Mouse (Mus musculus) heart, embryonic 13.5 days (tissue): ENCODE measurements around the gene Eno3. TPM values are rescaled to one million over a fixed set of nuclear protein-coding genes. Genes with fewer than 3 reads are reported as not detected.
A peak's percentile ranks its signal among the peaks of the same experiment; 100 is the strongest.

Experiments
- ATAC-seq: fragments of 200-750 bp; cut with Nextera tagmentation; 2 replicates; pipeline ENCODE4 v1.8.0; 2017; ENCODE audit warnings: moderate TSS enrichment; ENCODE audit not compliant: insufficient number of reproducible peaks, low FRiP score, low TSS enrichment; ENCODE audit errors: extremely low read depth
- H3K27ac ChIP-seq: fragments of 300-500 bp; sonication (generic); replicated peaks from 2 replicates; pipeline ENCODE4 v1.5.1; 2015; ENCODE audit warnings: moderate library complexity, mild to moderate bottlenecking, inconsistent platforms
- H3K27me3 ChIP-seq: fragments of 300-500 bp; sonication (generic); replicated peaks from 2 replicates; pipeline ENCODE4 v1.6.1; 2015; ENCODE audit warnings: mild to moderate bottlenecking, inconsistent platforms
- H3K36me3 ChIP-seq: fragments of 300-500 bp; sonication (generic); 2 replicates; pipeline ENCODE4 v1.6.1; 2015; ENCODE audit warnings: mild to moderate bottlenecking, inconsistent platforms
- H3K4me1 ChIP-seq: fragments of 300-500 bp; sonication (generic); 2 replicates; pipeline ENCODE4 v1.6.1; 2015; ENCODE audit warnings: inconsistent platforms
- H3K4me2 ChIP-seq: fragments of 300-500 bp; sonication (generic); 2 replicates; pipeline ENCODE4 v1.6.1; 2015; ENCODE audit warnings: inconsistent platforms, mild to moderate bottlenecking, moderate library complexity
- H3K4me3 ChIP-seq: fragments of 300-500 bp; sonication (generic); 2 replicates; pipeline ENCODE4 v1.5.1; 2015; ENCODE audit warnings: moderate library complexity, mild to moderate bottlenecking, inconsistent platforms
- H3K9ac ChIP-seq: fragments of 300-500 bp; sonication (generic); 2 replicates; pipeline ENCODE4 v1.6.1; 2015; ENCODE audit warnings: inconsistent platforms, mild to moderate bottlenecking, moderate library complexity
- H3K9me3 ChIP-seq: fragments of 300-500 bp; sonication (generic); 2 replicates; pipeline ENCODE4 v1.6.1; 2016; ENCODE audit warnings: inconsistent platforms
- WGBS: fragments of 180-500 bp; shearing (Covaris S2); methylation state at CpG from one replicate; pipeline ENCODE4 v1.1.7; 2015; ENCODE audit warnings: mixed read lengths; 5-methylcytosine and 5-hydroxymethylcytosine counted together
- polyA plus RNA-seq: library from polyadenylated mRNA; unstranded; fragments of >200 nt; fragmentation: Nextera tagmentation; extraction: Ambion mirVana; gene quantifications from 2 replicates; pipeline ENCODE4 v1.2.1, GENCODE M21; 2015

Gene Eno3
- polyA plus RNA-seq, 1 experiment from 2014 or later = 273 TPM

GRCm38 (mm10) chr11:70669582-70670345 is 12.8 kb downstream of the Eno3 start:
- Histone ChIP-seq H3K4me1 (peaks cover 43% of the 10 kb centered on the region), H3K27ac (peak overlapping the region; percentile 98), H3K36me3 (peaks cover 62% of the 10 kb centered on the region), H3K4me2 (peak overlapping the region; percentile 91), H3K9me3 (no peaks in the 10 kb centered on the region), H3K9ac (peak overlapping the region; percentile 93), H3K27me3 (no peaks in the 10 kb centered on the region), H3K4me3 (peak overlapping the region; percentile 75)
- WGBS = under 1% methylated on average over 31 of the region's 31 CpGs
- ATAC-seq = peak; percentile 11; the same call in 1 of the 2 replicates

DNA sequence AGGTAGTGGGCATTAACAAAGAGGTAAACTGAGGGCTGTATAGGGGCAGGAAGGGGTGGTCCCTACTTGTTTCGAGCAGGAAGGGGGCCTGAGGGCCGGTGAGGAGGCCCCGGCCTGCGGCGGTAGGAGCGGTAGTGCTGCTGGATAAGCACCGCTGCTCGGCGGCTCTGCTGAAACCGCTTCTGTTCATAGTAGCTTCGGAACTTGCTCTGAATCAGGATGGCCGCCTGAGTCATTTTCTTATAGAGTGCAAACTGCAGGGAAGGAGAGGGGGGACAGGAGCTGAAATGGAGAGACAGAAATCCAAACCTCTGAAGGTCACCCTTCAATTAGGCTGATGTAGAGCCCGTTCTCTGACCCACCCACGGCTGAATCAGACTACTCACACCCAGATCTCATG is 13.5 kb downstream of the Eno3 start:
- H3K36me3 ChIP-seq = peaks cover 62% of the 10 kb centered on the region
- 39% methylated on average over 14 of the region's 14 CpGs for WGBS
- peak overlapping the region; percentile 75 for H3K4me3 ChIP-seq
- H3K27me3 ChIP-seq = no peaks in the 10 kb centered on the region
- ATAC-seq = no peak
- no peaks in the 10 kb centered on the region for H3K9me3 ChIP-seq
- H3K4me1 ChIP-seq = peaks cover 43% of the 10 kb centered on the region
- peak overlapping the region; percentile 91 for H3K4me2 ChIP-seq
- H3K9ac ChIP-seq = peak overlapping the region; percentile 93
- H3K27ac ChIP-seq = peak overlapping the region; percentile 98

DNA sequence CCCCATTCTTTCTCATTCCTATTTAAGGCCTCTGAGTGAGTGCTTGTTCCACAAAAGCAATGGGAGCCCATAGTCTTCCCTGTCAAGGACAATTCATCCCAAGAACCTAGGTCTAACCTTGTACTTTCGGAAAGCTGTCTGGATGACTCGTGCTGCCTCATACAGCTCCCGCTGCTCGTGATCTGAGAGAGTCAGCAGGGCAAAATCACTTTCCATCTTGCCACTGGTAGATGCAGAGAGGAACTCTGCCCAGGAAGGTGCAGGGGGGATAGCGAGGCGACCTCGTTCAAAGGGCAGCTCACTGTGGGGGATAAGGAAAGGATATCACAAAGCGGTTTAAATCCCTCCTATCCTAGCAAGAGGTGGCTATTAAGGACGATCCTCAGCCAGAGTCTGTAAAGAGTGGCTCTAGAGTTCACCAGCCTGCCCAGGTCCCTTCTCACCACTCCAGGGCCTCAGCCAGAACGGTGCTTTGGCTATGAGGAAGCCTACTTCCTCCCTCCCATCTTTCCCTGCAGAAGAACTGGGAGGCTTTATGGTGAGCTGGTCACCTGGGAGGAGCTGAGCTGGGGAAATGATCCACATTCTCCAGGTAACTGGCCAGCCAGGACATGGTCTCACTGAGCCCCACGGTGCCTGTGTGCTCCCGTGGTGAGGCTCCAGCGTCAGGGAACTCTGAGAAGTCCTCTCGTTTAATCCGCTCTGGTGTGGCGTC is 14.5 kb downstream of the Eno3 start:
- WGBS = 70% methylated on average over 16 of the region's 16 CpGs
- ATAC-seq = no peak
- H3K4me3 ChIP-seq = peak overlapping the region; percentile 75
- H3K27ac ChIP-seq = peak overlapping the region; percentile 98; the same call in 1 of the 2 replicates
- no peaks in the 10 kb centered on the region for H3K27me3 ChIP-seq
- H3K9me3 ChIP-seq = no peaks in the 10 kb centered on the region
- peak overlapping the region; percentile 91 for H3K4me2 ChIP-seq
- H3K36me3 ChIP-seq = peaks cover 63% of the 10 kb centered on the region
- peak overlapping the region; percentile 93; the same call in 1 of the 2 replicates for H3K9ac ChIP-seq
- H3K4me1 ChIP-seq = peaks cover 47% of the 10 kb centered on the region

- peaks cover 28% of the 10 kb centered on the region for H3K4me1 ChIP-seq
- no peak overlapping the region for H3K27ac ChIP-seq
- H3K4me3 ChIP-seq = no peak overlapping the region
- WGBS = 77% methylated on average over 6 of the region's 6 CpGs
- no peaks in the 10 kb centered on the region for H3K9me3 ChIP-seq
- H3K9ac ChIP-seq = peak overlapping the region; percentile 14; the same call in 1 of the 2 replicates
- peaks cover 70% of the 10 kb centered on the region for H3K36me3 ChIP-seq
- no peak for ATAC-seq
- H3K4me2 ChIP-seq = no peak overlapping the region
- no peaks in the 10 kb centered on the region for H3K27me3 ChIP-seq
Measured at GRCm38 (mm10) chr11:70674014-70674413, 17.0 kb downstream of the Eno3 start.

- peaks cover 28% of the 10 kb centered on the region for H3K4me1 ChIP-seq
- no peaks in the 10 kb centered on the region for H3K27me3 ChIP-seq
- H3K36me3 ChIP-seq = peaks cover 75% of the 10 kb centered on the region
- 66% methylated on average over 11 of the region's 11 CpGs for WGBS
- H3K9me3 ChIP-seq = no peaks in the 10 kb centered on the region
- no peak overlapping the region for H3K27ac ChIP-seq
- H3K4me2 ChIP-seq = no peak overlapping the region
- H3K4me3 ChIP-seq = no peak overlapping the region
- H3K9ac ChIP-seq = peak overlapping the region; percentile 14; the same call in 1 of the 2 replicates
- no peak for ATAC-seq
Measured at GRCm38 (mm10) chr11:70674501-70674900, 17.5 kb downstream of the Eno3 start.

- peaks cover 87% of the 10 kb centered on the region for H3K36me3 ChIP-seq
- H3K4me3 ChIP-seq = no peak overlapping the region
- H3K9ac ChIP-seq = no peak overlapping the region
- WGBS = 74% methylated on average over 9 of the region's 9 CpGs
- no peaks in the 10 kb centered on the region for H3K9me3 ChIP-seq
- peaks cover 12% of the 10 kb centered on the region for H3K4me1 ChIP-seq
- H3K27me3 ChIP-seq = no peaks in the 10 kb centered on the region
- no peak for ATAC-seq
- no peak overlapping the region for H3K4me2 ChIP-seq
- H3K27ac ChIP-seq = no peak overlapping the region
Measured at GRCm38 (mm10) chr11:70678092-70678491, 21.1 kb downstream of the Eno3 start.

GRCm38 (mm10) chr11:70678576-70678975 is 21.6 kb downstream of the Eno3 start:
- WGBS = 82% methylated on average over 2 of the region's 2 CpGs
- ATAC-seq = no peak

GRCm38 (mm10) chr11:70679361-70679760 is 22.4 kb downstream of the Eno3 start:
- Histone ChIP-seq H3K9me3 (no peaks in the 10 kb centered on the region), H3K9ac (no peak overlapping the region), H3K27me3 (no peaks in the 10 kb centered on the region), H3K4me3 (no peak overlapping the region), H3K36me3 (peaks cover 89% of the 10 kb centered on the region), H3K27ac (no peak overlapping the region), H3K4me1 (peaks cover 12% of the 10 kb centered on the region), H3K4me2 (no peak overlapping the region)
- 92% methylated on average over 8 of the region's 8 CpGs for WGBS
- ATAC-seq = no peak

More at GRCm38 (mm10) chr11:70678576-70678975, 21.6 kb downstream of the Eno3 start:
- Histone ChIP-seq H3K27ac (no peak overlapping the region), H3K36me3 (peaks cover 89% of the 10 kb centered on the region), H3K4me1 (peaks cover 12% of the 10 kb centered on the region), H3K9ac (no peak overlapping the region), H3K9me3 (no peaks in the 10 kb centered on the region), H3K4me3 (no peak overlapping the region), H3K27me3 (no peaks in the 10 kb centered on the region), H3K4me2 (no peak overlapping the region)

GRCm38 (mm10) chr11:70679894-70680293 is 22.9 kb downstream of the Eno3 start:
- WGBS = 88% methylated on average over 8 of the region's 8 CpGs
- H3K36me3 ChIP-seq = peaks cover 89% of the 10 kb centered on the region

GRCm38 (mm10) chr11:70681170-70681569 is 24.2 kb downstream of the Eno3 start:
- H3K4me2 ChIP-seq = no peak overlapping the region
- H3K4me1 ChIP-seq = peaks cover 11% of the 10 kb centered on the region
- no peak overlapping the region for H3K9ac ChIP-seq
- peaks cover 84% of the 10 kb centered on the region for H3K36me3 ChIP-seq
- no peaks in the 10 kb centered on the region for H3K27me3 ChIP-seq
- 50% methylated on average over 12 of the region's 12 CpGs for WGBS
- no peaks in the 10 kb centered on the region for H3K9me3 ChIP-seq
- no peak overlapping the region for H3K27ac ChIP-seq
- ATAC-seq = no peak
- H3K4me3 ChIP-seq = no peak overlapping the region

More at GRCm38 (mm10) chr11:70679894-70680293, 22.9 kb downstream of the Eno3 start:
- no peaks in the 10 kb centered on the region for H3K9me3 ChIP-seq
- H3K9ac ChIP-seq = no peak overlapping the region
- H3K27me3 ChIP-seq = no peaks in the 10 kb centered on the region
- ATAC-seq = no peak
- no peak overlapping the region for H3K4me3 ChIP-seq
- no peak overlapping the region for H3K4me2 ChIP-seq
- H3K27ac ChIP-seq = no peak overlapping the region
- H3K4me1 ChIP-seq = peaks cover 12% of the 10 kb centered on the region

GRCm38 (mm10) chr11:70681897-70682581 is 25.0 kb downstream of the Eno3 start:
- Histone ChIP-seq H3K4me1 (peaks cover 15% of the 10 kb centered on the region), H3K4me2 (peak overlapping the region; percentile 22; the same call in 1 of the 2 replicates), H3K27me3 (no peaks in the 10 kb centered on the region), H3K9me3 (no peaks in the 10 kb centered on the region), H3K9ac (peak overlapping the region; percentile 50; the same call in 1 of the 2 replicates), H3K4me3 (no peak overlapping the region), H3K27ac (0 out of 2 replicates have a peak overlapping the region, but pooled peaks have one; percentile 20), H3K36me3 (peaks cover 75% of the 10 kb centered on the region)
- WGBS = 25% methylated on average over 11 of the region's 11 CpGs
- no peak for ATAC-seq
